Mouse (Mus musculus) frontal cortex, postnatal 36 days (tissue): ENCODE data around the gene Coro7.
"Not testable (repeated sequence)": the region's sequence is repeated elsewhere in the genome, so short reads cannot be mapped to it uniquely, and the experiment has no call there.

ENCODE experiments used
- DNase-seq, 2 experiments: peaks; one replicate each; pipeline ENCODE4 v3.0.0; 2022; ENCODE audit warnings: low spot score in 2 of 2

Gene Coro7

DNA sequence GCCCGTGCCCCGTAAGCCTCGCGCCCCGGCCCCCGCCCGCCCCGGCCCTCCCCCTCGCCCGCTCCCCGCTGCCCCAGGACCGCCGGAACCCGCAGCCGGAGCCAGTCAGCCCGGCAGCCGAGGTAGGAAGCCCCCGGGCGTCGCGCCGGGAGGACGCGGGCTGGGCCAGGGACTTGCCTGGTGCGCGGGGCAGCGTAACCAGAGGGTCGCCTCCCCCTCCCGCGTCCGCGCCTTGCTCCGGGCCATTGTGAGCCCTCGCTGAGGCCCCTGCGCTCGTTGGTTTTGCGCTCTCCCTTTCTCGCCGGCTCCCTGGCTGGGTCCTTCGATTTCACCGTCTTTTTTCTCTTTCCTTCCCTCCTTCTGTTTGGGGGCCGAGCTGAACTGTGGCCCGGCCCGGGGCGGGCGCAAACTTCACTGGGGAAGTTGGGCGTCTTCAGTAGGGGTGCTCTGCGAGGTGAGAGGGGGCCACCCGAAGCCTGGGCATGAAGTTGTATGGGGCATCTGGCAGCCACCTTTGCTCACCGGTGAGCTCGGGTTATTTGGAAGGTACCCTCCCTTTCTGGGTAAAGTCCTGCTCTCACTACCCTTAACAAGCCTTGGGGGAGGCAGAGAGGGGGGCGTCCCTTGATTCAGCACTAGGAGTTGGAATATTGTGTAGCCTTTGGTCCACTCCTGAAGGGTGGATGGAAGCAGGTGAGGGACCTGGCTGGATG lies 84.6 kb downstream of the Coro7 start:
- DNase-seq, result no peak

DNA sequence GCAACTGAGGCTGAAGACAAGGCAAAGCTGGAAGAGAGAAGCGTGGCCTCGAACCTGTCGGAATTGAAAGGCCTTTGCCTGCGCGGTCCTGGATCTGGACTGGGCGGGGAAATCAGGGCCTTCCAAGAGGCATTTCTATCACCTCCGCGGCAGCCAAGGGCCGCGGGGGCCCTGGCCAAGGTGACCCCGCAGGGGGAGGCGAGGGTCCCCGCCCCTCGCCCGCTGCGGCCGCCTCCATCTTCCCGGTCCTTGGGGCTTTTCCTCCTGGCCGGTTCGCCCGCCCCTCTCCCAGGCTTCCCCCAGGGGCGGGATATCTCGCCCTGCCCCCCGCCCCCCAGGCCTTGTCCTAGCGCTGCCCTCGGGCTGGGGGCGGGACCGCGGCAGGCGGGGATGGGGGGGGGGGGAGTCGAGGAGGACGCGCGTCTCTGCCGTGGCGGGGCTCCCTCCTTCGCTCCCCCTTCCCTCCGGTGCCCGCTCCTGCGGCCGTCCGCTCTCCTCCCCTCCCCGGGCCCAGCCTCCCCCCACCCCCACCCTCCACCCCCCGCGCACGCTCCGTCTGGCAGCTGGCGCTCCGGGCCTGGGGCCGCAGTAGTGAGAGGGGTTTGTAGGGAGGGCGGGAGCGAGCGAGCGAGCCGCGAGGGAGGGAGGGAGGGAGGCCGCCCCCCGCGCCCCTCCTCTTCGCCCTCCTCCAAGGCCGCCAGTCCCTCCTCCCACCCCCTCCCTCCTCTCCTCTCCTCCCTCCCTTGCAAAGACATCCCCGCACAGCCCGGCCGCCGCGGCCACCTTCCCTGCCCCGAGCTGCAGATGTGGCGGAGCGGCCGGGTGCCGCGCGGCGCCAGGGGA lies 85.4 kb downstream of the Coro7 start, which contains the start of gene Glis2:
TSS of gene Glis2 (plus strand) at position 743 of the 843 bp plus-strand sequence.
- no peak for DNase-seq

DNA sequence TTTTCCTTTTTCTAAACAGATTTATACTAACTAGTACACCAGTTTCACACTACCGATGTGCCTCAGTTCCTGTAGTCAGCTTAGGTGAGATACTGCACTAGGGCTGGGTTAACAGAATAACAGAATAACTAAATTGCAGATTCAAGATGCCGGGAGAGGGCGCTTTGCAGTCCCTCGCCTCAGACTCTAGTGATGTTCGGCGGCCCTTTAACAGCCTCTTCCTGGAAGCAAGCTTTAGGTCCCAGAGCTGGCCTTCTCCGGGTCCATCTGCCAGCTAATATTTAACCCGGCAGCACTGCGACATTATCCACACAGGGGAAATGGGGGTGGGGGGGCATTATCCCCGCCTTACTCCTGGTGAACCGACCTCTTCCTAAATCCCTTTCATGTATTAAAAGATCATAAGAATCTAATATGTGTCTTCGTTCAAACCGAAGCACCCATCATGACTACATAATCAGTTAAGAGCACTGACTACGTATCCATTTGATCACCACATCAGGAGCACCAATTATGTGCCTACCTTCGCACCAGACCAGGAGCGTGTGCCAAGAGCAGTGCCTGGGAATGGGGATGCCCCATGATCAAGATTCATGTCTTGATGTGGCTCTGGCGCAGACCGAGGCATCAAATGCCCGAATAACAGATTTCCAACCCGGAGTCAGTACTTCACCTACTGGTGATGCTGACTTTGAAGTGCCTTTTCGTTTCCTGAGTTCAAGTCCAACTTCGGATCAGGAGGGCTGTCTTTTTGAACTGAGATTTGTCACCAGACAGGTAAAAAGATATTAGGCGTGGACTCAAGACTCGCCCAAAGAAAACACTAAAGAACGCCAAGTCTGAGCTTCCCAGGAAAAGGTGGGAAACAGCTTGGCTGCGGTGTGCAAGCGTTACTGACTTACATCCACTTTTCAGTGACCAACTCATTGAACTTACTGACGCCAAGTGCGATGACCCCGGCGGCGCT lies 86.4 kb downstream of the Coro7 start:
- DNase-seq, result peak in 1 of 2 experiments; percentile 61

DNA sequence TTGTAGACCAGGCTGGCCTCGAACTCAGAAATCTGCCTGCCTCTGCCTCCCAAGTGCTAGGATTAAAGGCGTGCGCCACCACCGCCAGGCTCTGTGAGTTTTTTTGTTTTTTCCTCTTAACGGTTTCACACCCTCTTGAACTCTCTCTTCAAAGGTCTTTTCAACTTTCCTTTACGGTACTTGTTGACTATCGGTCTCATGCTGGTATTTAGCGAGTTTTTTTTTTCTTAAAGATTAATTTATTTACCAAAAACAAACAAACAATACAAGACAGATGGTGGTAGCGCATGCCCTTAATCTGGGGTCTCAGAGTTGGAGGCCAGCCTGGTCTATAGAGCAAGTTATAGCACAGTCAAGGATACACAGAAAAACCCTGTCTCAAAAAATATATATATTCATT lies 89.3 kb downstream of the Coro7 start:
- no peak for DNase-seq

DNA sequence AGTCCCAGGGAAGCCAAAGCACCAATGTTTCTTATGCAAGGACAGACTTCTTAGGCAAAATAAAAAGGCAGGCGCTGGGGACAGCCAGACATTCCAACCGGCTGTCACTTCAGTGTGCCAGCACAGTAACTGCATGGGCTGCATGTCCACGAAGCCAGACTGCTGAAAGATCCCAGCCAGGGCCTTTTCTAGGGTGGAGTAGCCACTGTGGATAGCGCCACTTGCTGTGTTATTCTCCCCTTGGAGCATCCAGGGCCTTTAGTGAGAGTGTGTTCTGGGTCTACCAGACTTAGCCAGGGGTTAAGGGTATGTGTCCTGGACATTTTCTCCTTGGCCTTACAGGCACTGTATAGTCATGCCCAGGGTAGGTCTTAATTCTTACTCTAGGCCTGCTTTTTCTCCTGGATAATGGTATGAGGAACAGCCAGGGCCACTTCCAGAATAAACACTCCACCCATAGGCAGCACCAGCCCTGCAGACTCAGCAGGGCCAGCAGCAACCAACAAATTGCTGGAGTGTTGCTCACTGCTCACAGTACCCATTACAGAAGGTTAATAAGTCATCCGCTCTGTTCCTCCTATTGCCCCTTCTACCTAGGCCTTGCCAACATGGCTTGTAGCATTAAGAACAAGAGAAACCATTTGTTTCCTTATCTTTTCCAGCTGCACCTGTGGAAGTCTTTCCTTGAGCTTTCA lies 91.9 kb downstream of the Coro7 start:
- no peak for DNase-seq

DNA sequence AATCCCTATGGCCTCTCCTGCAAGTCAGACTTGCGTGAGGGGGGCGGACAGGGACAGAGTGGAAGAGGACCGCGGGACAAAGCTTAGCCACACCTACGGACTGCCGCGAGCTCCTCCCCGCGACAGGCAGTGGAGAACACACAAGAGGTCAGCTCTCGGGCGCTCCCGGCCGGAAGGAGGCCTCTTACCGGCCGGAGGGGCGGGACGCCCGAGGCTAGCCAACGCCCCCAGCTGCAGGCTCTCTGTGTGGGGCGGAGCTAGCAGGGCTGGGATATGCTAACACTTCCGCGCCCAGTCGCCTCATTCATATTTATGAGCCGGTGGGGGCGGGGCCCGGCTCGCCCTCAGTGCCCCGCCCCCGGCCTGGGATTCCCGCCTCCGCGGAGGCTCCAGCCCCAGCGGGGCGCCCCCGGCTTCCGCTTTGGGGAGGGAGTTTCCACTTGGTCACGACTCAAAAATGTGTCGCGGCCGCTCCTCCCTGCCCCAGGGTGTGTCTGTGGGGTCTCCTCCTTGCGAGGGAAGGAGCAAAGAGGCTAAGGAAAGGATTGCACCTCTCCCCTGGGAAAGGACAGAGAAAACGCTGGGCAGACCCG lies 93.0 kb downstream of the Coro7 start:
- peak; percentile 75 to 87 for DNase-seq

DNA sequence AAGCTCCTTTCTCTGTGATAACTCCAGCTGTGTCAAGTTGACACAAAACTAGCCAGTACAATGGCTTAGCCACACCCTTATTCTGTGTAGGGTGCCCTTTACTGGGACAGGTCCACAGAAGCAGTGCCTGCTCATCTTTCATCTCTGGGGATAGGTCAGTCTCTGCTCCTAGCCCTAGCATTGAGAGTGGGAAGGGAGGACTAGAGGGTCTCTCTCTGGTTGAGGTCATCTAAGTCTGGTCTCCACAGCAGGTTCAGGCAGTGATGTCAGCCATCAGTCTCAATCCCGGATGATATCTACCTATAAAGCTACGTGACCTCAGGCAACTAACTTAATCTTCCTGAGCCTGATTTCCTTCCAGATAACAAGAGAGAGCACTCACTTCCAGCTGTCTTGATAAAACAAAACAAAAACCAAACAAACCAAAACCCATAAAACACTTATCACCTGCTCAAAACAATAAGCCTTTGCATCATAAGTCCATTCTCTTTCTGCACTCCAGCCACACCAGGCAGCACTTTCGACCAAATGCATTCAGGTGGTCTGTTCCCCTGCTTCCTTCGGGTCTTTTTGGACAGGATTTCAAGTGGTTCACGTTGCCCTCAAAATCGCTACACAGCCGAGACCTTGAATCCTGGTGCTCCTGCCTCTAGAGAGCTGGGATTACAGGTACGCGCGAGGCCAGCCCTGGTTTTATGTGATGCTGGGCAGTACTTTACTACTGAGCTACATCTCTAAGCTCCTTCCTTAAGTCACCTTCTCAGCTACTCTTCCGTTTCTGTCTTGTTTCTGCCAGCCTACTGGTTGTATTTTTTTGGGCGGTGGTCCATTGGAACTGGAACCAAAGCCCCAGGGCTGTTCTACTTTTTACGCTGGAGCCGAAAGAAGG lies 93.7 kb downstream of the Coro7 start:
- DNase-seq, result no peak

DNA sequence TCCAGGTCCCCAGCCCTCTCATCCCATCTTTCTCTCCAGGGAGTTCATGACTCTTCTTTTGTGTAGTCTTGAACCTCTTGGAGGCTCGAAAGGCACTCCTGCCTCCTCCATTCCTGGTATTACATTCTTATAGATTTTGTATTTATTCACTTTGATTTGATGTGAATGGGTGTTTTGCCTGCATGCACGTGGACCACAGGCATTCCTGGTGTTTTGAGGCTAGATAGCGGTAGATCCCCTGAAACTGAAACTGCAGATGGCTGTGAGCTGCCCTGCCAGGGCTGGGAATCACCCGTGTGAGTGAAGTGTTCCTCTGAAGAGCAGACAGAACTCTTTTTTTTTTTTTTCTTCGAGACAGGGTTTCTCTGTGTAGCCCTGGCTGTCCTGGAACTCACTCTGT lies 95.1 kb downstream of the Coro7 start:
- no peak for DNase-seq

DNA sequence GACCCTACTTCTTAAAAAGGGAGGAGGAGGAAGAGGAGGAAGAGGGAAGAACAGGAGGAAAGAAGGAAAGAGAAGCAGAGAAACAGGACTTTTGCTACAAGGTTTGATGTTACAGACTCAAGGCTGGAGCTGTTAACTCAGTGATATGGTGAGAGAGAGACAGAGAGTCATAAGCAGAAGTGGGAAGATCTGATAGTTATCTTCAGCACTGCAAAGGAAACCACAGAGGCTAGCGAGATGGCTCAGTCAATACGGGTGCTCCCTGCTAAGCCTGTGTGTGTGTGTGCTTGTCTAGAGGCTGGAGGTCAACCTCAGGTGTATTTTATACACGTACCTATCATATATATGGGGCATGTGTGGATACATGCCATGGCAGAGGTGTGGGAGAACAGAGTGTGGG lies 95.8 kb downstream of the Coro7 start:
- DNase-seq, result no peak

DNA sequence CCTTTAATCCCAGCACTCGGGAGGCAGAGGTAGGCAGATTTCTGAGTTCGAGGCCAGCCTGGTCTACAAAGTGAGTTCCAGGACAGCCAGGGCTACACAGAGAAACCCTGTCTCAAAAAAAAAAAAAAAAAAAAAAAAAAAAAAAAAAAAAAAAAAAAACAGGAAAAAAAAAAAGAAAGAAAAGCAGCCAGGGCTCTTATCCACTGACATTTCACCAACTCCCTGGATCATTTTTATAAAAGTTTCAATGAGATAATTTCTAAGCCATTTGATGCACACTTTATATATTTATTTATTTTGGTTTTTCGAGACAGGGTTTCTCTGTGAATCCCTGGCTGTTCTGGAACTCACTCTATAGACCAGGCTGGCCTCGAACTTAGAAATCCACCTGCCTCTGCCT lies 98.4 kb downstream of the Coro7 start:
- not testable (repeated sequence) for DNase-seq

DNA sequence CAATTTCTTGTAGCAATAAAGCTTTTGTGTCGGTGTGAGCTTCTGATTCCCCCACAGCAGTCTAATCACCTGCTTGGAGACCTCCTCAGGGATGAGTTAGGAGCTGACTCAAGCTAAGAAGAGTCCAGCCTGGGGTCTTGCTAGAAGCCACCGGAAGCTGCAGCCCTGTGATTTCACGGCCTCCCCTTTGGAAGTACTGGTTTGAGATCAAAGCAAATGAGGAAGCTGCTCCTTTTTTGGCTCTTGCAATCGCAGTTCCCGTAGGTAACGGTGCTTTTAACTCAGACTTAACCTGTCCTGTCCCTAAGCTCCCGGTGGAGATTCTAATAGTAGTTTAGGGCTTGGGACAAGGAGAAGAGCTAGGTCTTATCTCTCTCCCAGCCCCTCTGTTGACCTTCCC lies 100.9 kb downstream of the Coro7 start:
- no peak for DNase-seq

DNA sequence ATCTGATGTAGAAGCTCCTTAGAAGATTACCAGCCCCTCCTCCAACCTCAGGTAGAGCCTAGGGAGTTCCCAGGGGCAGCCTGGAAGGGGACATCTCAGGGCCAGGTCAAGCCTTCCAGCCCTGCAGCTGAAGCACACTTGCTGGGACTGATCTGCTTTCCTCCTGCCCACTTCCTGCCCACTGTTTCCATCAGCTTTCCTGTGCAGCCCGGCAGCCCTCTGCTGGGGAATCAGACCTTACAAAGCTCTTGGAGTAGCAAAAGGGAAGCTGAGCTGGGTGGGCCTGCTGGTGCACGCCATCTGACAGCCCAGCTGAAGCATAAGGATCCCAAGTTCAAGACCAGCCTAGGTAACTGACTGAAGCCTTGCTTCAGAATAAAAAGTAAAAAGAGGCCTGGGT lies 102.7 kb downstream of the Coro7 start:
- DNase-seq, result no peak
